Mouse (Mus musculus) kidney, adult 2 months (tissue): Measurements from ENCODE around the gene Hba-a1.

Source experiments
- CTCF ChIP-seq: fragments of 200-500 bp; conservative IDR thresholded peaks from 2 replicates; pipeline ENCODE4 v1.5.1; 2011; ENCODE audit warnings: low read depth, mild to moderate bottlenecking, control low read depth, low read length, moderate library complexity, mixed read lengths; ENCODE audit not compliant: insufficient read depth, insufficient read length
- POLR2A ChIP-seq: fragments of 200-500 bp; IDR thresholded peaks from one replicate; pipeline ENCODE4 v1.6.1; 2011; ENCODE audit warnings: low read depth, low read length, control low read depth

DNA sequence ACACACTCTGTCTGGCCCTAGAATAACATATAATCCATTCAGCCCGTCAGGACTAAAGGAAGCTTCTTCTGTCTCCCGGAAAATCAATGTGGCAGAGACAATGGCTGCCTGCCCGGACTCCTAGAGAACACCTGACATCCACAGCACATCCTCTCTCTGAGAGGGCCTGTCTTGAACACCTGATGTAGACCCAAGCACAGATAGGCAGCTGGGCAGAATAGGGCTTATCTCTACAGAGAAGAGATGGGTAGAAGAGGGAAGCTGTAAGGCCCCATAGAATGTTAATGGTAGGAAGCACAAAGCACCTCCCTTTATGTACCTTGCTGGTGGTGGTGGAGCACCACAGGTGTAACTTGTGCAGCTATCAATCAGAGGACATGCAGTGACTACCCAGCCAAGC is 41.1 kb upstream of the Hba-a1 start:
- no peak for TF ChIP-seq CTCF
- TF ChIP-seq POLR2A = no peak
